Mouse (Mus musculus) gastrocnemius, postnatal 25 days (tissue): Measurements from ENCODE around the gene Olfr93. TPM values are rescaled to one million over a fixed set of nuclear protein-coding genes. Genes with fewer than 3 reads are reported as not detected.
A peak's percentile ranks its signal among the peaks of the same experiment; 100 is the strongest.
"Not testable (repeated sequence)": the region's sequence is repeated elsewhere in the genome, so short reads cannot be mapped to it uniquely, and the experiment has no call there.

ENCODE experiments used
- DNase-seq: peaks from one replicate; pipeline ENCODE4 v3.0.0; 2022
- long read RNA-seq, 2 experiments: library from polyadenylated mRNA; stranded (forward); transcript quantifications; one replicate each; pipeline ENCODE4 v2.0.0; 2021
- total RNA-seq, 2 experiments: library from RNA; stranded (reverse); gene quantifications; 1 replicate in 1 of 2; 2 replicates in 1 of 2; pipeline ENCODE4 v1.2.3; 2021

The Olfr93 gene
- total RNA-seq: not detected
- long read RNA-seq, experiment 1: 0 reads
- long read RNA-seq, experiment 2: 0 reads

- DNase-seq: no peak
These were observed at the start of gene Olfr93 for GRCm38 (mm10) chr17:37161394-37161793. Gene Olfr93, minus strand, starts transcription at chr17:37161494.

- no peak for DNase-seq
These were observed 42.6 kb upstream of the Olfr93 start for GRCm38 (mm10) chr17:37203917-37204236.

- DNase-seq: peak; percentile 31
These were observed 42.1 kb upstream of the Olfr93 start for GRCm38 (mm10) chr17:37203206-37203916.

GRCm38 (mm10) chr17:37200894-37201293 lies 39.6 kb upstream of the Olfr93 start, which contains the start of gene Olfr94:
Gene Olfr94, minus strand, starts transcription at chr17:37200994.
- DNase-seq: no peak

- no peak for DNase-seq
These were observed 35.8 kb upstream of the Olfr93 start for GRCm38 (mm10) chr17:37196845-37197724.

GRCm38 (mm10) chr17:37194782-37195181 lies 33.5 kb upstream of the Olfr93 start:
- no peak for DNase-seq

GRCm38 (mm10) chr17:37193656-37194055 lies 32.4 kb upstream of the Olfr93 start, which contains the start of gene Ubd:
Gene Ubd, plus strand, starts transcription at chr17:37193892.
- DNase-seq: no peak

GRCm38 (mm10) chr17:37193032-37193431 lies 31.7 kb upstream of the Olfr93 start:
- DNase-seq: no peak

GRCm38 (mm10) chr17:37190711-37191110 lies 29.4 kb upstream of the Olfr93 start:
- DNase-seq: no peak

GRCm38 (mm10) chr17:37185474-37185873 lies 24.2 kb upstream of the Olfr93 start:
- DNase-seq: no peak

- not testable (repeated sequence) for DNase-seq
These were observed 29.9 kb downstream of the Olfr93 start for GRCm38 (mm10) chr17:37131366-37131765.

GRCm38 (mm10) chr17:37119988-37120387 lies 41.3 kb downstream of the Olfr93 start, which contains the start of gene Olfr92:
Gene Olfr92, minus strand, starts transcription at chr17:37120088.
- no peak for DNase-seq

- no peak for DNase-seq
These were observed 63.1 kb downstream of the Olfr93 start, which contains the start of gene Olfr91 for GRCm38 (mm10) chr17:37098178-37098577. Gene Olfr91, minus strand, starts transcription at chr17:37098278.

- no peak for DNase-seq
These were observed 68.0 kb downstream of the Olfr93 start for GRCm38 (mm10) chr17:37093289-37093688.

GRCm38 (mm10) chr17:37092198-37092597 lies 69.1 kb downstream of the Olfr93 start:
- DNase-seq: no peak

Other genes with a start within 250 kb of the Olfr93 start
- gene Rnf39, start 218.6 kb downstream of the Olfr93 start, total RNA-seq: under 1 TPM in 1 of 2 experiments, not detected in 1; 0.38 TPM
- 10 to 100 TPM; 47.3 to 64.5 TPM for gene Ppp1r11, start 209.8 kb downstream of the Olfr93 start, total RNA-seq
- gene Znrd1, start 202.9 kb downstream of the Olfr93 start, total RNA-seq: 10 to 100 TPM; 18.0 to 20.6 TPM
- gene Znrd1as, start 202.9 kb downstream of the Olfr93 start, total RNA-seq: 10 to 100 TPM; 13.7 to 15.1 TPM
- gene 2410137M14Rik, start 180.3 kb downstream of the Olfr93 start, total RNA-seq: not detected
- not detected for gene H2-M5, start 172.0 kb downstream of the Olfr93 start, total RNA-seq
- gene Zfp57, start 160.3 kb downstream of the Olfr93 start, total RNA-seq: under 1 TPM; 0.78 to 0.82 TPM
- not detected for gene Mog, start 138.1 kb downstream of the Olfr93 start, total RNA-seq
- gene Gabbr1, start 115.5 kb downstream of the Olfr93 start, total RNA-seq: 10 to 100 TPM in 1 of 2 experiments, 1 to 10 TPM in 1; 8.8 to 11.0 TPM
- not detected for gene Olfr90, start 73.0 kb downstream of the Olfr93 start, total RNA-seq
- not detected for gene Olfr91, start 63.2 kb downstream of the Olfr93 start, total RNA-seq
- gene Olfr92, start 41.4 kb downstream of the Olfr93 start, total RNA-seq: not detected
- gene Ubd, start 32.4 kb upstream of the Olfr93 start, total RNA-seq: not detected
- gene Olfr94, start 39.5 kb upstream of the Olfr93 start, total RNA-seq: not detected
- not detected for gene Olfr95, start 51.6 kb upstream of the Olfr93 start, total RNA-seq
- not detected for gene Olfr96, start 58.7 kb upstream of the Olfr93 start, total RNA-seq
- gene Olfr97, start 75.8 kb upstream of the Olfr93 start, total RNA-seq: not detected
- gene Olfr98, start 102.3 kb upstream of the Olfr93 start, total RNA-seq: not detected
- 1 to 10 TPM in 1 of 2 experiments, under 1 TPM in 1; 0.99 to 1.3 TPM for gene H2-M3, start 108.7 kb upstream of the Olfr93 start, total RNA-seq
- gene Olfr99, start 122.0 kb upstream of the Olfr93 start, total RNA-seq: not detected
- not detected for gene Olfr101, start 142.8 kb upstream of the Olfr93 start, total RNA-seq
- not detected for gene Olfr102, start 155.6 kb upstream of the Olfr93 start, total RNA-seq
- not detected for gene Olfr103, start 178.2 kb upstream of the Olfr93 start, total RNA-seq
- gene Olfr104-ps, start 198.1 kb upstream of the Olfr93 start, total RNA-seq: not detected
- gene Olfr105-ps, start 217.5 kb upstream of the Olfr93 start, total RNA-seq: not detected
- not detected for gene Olfr106-ps, start 228.9 kb upstream of the Olfr93 start, total RNA-seq
- gene Olfr107, start 237.7 kb upstream of the Olfr93 start, total RNA-seq: not detected